Mouse (Mus musculus) thymus, postnatal 36 days (tissue): ENCODE measurements around the gene Tiam1.

Experiments used
- DNase-seq, 2 experiments: peaks; one replicate each; pipeline ENCODE4 v3.0.0; 2022; ENCODE audit warnings: mixed read lengths in 2 of 2

Gene Tiam1

GRCm38 (mm10) chr16:89905730-89906305 lies 237.8 kb downstream of the Tiam1 start:
- DNase-seq: no peak

- DNase-seq: no peak
These were observed 239.4 kb downstream of the Tiam1 start for GRCm38 (mm10) chr16:89904121-89904520.

GRCm38 (mm10) chr16:89902578-89903304 lies 240.8 kb downstream of the Tiam1 start:
- no peak for DNase-seq

GRCm38 (mm10) chr16:89900681-89901080 lies 242.9 kb downstream of the Tiam1 start:
- DNase-seq: no peak

GRCm38 (mm10) chr16:89899192-89899591 lies 244.4 kb downstream of the Tiam1 start:
- no peak for DNase-seq

GRCm38 (mm10) chr16:89898299-89898625 lies 245.3 kb downstream of the Tiam1 start:
- no peak for DNase-seq

GRCm38 (mm10) chr16:89897547-89898298 lies 245.8 kb downstream of the Tiam1 start:
- DNase-seq: no peak

- DNase-seq: no peak
These were observed 246.6 kb downstream of the Tiam1 start for GRCm38 (mm10) chr16:89896885-89897546.

GRCm38 (mm10) chr16:89896392-89896791 lies 247.2 kb downstream of the Tiam1 start:
- peak; percentile 25 to 26 for DNase-seq

GRCm38 (mm10) chr16:89895283-89895682 lies 248.3 kb downstream of the Tiam1 start:
- no peak for DNase-seq

- no peak for DNase-seq
These were observed 248.8 kb downstream of the Tiam1 start for GRCm38 (mm10) chr16:89894816-89895215.

GRCm38 (mm10) chr16:89890515-89891189 lies 252.9 kb downstream of the Tiam1 start:
- DNase-seq: no peak

- DNase-seq: no peak
These were observed 253.6 kb downstream of the Tiam1 start for GRCm38 (mm10) chr16:89889890-89890462.

- no peak for DNase-seq
These were observed 257.0 kb downstream of the Tiam1 start for GRCm38 (mm10) chr16:89886561-89886960.

GRCm38 (mm10) chr16:89885661-89886060 lies 257.9 kb downstream of the Tiam1 start:
- no peak for DNase-seq

- no peak for DNase-seq
These were observed 259.7 kb downstream of the Tiam1 start for GRCm38 (mm10) chr16:89883897-89884296.

GRCm38 (mm10) chr16:89882477-89883234 lies 260.9 kb downstream of the Tiam1 start:
- DNase-seq: no peak

GRCm38 (mm10) chr16:89877206-89877605 lies 266.4 kb downstream of the Tiam1 start:
- DNase-seq: no peak

- DNase-seq: no peak
These were observed 267.5 kb downstream of the Tiam1 start for GRCm38 (mm10) chr16:89876079-89876478.

- no peak for DNase-seq
These were observed 269.4 kb downstream of the Tiam1 start for GRCm38 (mm10) chr16:89874012-89874704.
